Comparison of ENCODE assay signal across 9 mouse cellular contexts in the genomic region with DNA sequence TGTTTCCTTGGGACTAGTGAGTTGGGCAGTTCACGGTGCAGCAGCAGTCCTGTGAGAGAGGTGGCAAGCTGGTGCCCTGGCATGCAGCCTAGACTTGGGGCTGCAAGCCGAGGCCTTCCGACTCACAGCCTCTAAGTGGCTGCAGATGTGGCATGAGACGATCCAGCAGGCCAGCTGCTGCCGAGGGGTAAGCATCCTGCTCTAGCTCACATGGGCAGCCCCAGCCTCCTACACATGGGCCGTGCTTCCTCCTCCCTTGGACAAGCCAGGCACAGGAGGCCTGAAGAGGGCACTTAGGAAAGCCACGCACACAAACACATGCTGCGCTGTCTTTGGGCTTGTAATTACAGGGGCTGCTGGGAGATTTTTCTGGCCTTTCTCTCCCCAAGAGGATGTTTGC. TPM values are rescaled to one million over a fixed set of nuclear protein-coding genes. Genes with fewer than 3 reads are reported as not detected.
DNase-seq lines count a peak whose midpoint lies in the region; ATAC-seq and TF ChIP-seq lines count a peak whose summit lies in the region.
"Had no signal": no experiment of that assay in that cellular context is flagged by ENCODE, and none has a peak within 500 bp of the region (broad histone marks: within the 10 kb centered on the region; RNA-seq: fewer than 3 reads in every experiment).

No protein-coding gene starts in this region.

- no peaks in the 10 kb centered on the region for H3K27me3 ChIP-seq in lung, embryonic 14.5 days (ENCODE audit: insufficient read depth, low read length)
- no peaks in the 10 kb centered on the region for H3K27me3 ChIP-seq in embryonic facial prominence, embryonic 14.5 days (replicated peaks; ENCODE audit: control insufficient read depth, insufficient read depth, low read length)
- no peaks in the 10 kb centered on the region for H3K27me3 ChIP-seq in midbrain, postnatal 0 days (ENCODE audit: insufficient read depth, low read length)
- H3K27me3 ChIP-seq in cerebellum, adult 2 months (ENCODE audit: control insufficient read depth, insufficient read depth, low read length), result no peaks in the 10 kb centered on the region

- WGBS in lung, embryonic 14.5 days, result 15% methylated on average over 8 of the region's 8 CpGs
- WGBS in embryonic facial prominence, embryonic 14.5 days, result 8% methylated on average over 8 of the region's 8 CpGs
- 41% methylated on average over 8 of the region's 8 CpGs for WGBS in midbrain, postnatal 0 days
- WGBS in cerebellum, adult 2 months, result 10% methylated on average over 8 of the region's 8 CpGs

- H3K27ac ChIP-seq in lung, embryonic 14.5 days (ENCODE audit: low read depth), result no peak overlapping the region
- 0 out of 2 replicates have a peak overlapping the region, but pooled peaks have one; percentile 2 for H3K27ac ChIP-seq in embryonic facial prominence, embryonic 14.5 days (replicated peaks; ENCODE audit: low read depth, low read length)
- no peak overlapping the region for H3K27ac ChIP-seq in midbrain, postnatal 0 days (ENCODE audit: low read depth, low read length)
- no peak overlapping the region for H3K27ac ChIP-seq in cerebellum, adult 2 months (ENCODE audit: insufficient read depth, low read length)

- no peaks in the 10 kb centered on the region for H3K36me3 ChIP-seq in lung, embryonic 14.5 days (ENCODE audit: insufficient read depth)
- H3K36me3 ChIP-seq in embryonic facial prominence, embryonic 14.5 days (ENCODE audit: control insufficient read depth, insufficient read depth, low read length), result no peaks in the 10 kb centered on the region
- no peaks in the 10 kb centered on the region for H3K36me3 ChIP-seq in midbrain, postnatal 0 days (ENCODE audit: insufficient read depth, low read length)

- no peak overlapping the region for H3K4me3 ChIP-seq in lung, embryonic 14.5 days (ENCODE audit: low read depth, low read length)
- no peak overlapping the region for H3K4me3 ChIP-seq in embryonic facial prominence, embryonic 14.5 days (ENCODE audit: low read depth, low read length)
- H3K4me3 ChIP-seq in midbrain, postnatal 0 days (ENCODE audit: low read depth, low read length), result no peak overlapping the region
- H3K4me3 ChIP-seq in cerebellum, adult 2 months (replicated peaks; ENCODE audit: insufficient read depth, low read depth, low read length), result no peak overlapping the region

- H3K4me1 ChIP-seq in lung, embryonic 14.5 days (ENCODE audit: insufficient read depth), result 0 out of 2 replicates have a peak, but pooled peaks cover 4% of the 10 kb centered on the region
- H3K4me1 ChIP-seq in embryonic facial prominence, embryonic 14.5 days (ENCODE audit: control insufficient read depth, insufficient read depth, low read length), result peaks cover 39% of the 10 kb centered on the region
- no peaks in the 10 kb centered on the region for H3K4me1 ChIP-seq in midbrain, postnatal 0 days (ENCODE audit: insufficient read depth, low read length)
- H3K4me1 ChIP-seq in cerebellum, adult 2 months (ENCODE audit: control insufficient read depth, insufficient read depth, low read length), result no peaks in the 10 kb centered on the region

- H3K9ac ChIP-seq in lung, embryonic 14.5 days, result no peak overlapping the region; the same call in 1 of the 2 replicates
- H3K9ac ChIP-seq in embryonic facial prominence, embryonic 14.5 days (ENCODE audit: low read depth, low read length), result no peak overlapping the region; the same call in 1 of the 2 replicates
- no peak overlapping the region for H3K9ac ChIP-seq in midbrain, postnatal 0 days (replicated peaks; ENCODE audit: low read length, poor library complexity, severe bottlenecking)

- TF ChIP-seq CTCF in lung, embryonic 14.5 days (IDR thresholded peaks at IDR 0.05; ENCODE audit: low read depth), result no peak
- no peak for TF ChIP-seq CTCF in midbrain, postnatal 0 days (IDR thresholded peaks at IDR 0.05)
- TF ChIP-seq CTCF in cerebellum, adult 2 months (IDR thresholded peaks at IDR 0.05; ENCODE audit: borderline replicate concordance, insufficient read depth, low read depth, low read length), result no peak

- no peak for TF ChIP-seq POLR2A in cerebellum, adult 2 months (IDR thresholded peaks at IDR 0.05; ENCODE audit: borderline replicate concordance, insufficient read depth, low read length)

- intact Hi-C loops in heart, postnatal 14 days (cut with DNase I), result no loop called here

- H3K9me3 ChIP-seq in lung, embryonic 14.5 days (ENCODE audit: low read depth, low read length), result no peaks in the 10 kb centered on the region
- no peaks in the 10 kb centered on the region for H3K9me3 ChIP-seq in embryonic facial prominence, embryonic 14.5 days (ENCODE audit: control insufficient read depth, low read length)
- H3K9me3 ChIP-seq in midbrain, postnatal 0 days (ENCODE audit: low read length), result no peaks in the 10 kb centered on the region

- ATAC-seq in lung, embryonic 14.5 days (ENCODE audit: insufficient read depth), result peak; percentile 83; the same call in 1 of the 2 replicates
- peak; percentile 89 for ATAC-seq in embryonic facial prominence, embryonic 14.5 days (ENCODE audit: low read depth)
- ATAC-seq in midbrain, postnatal 0 days (ENCODE audit: low FRiP score), result no peak; the same call in 1 of the 2 replicates
- ATAC-seq in inflammation-experienced regulatory T-cells, adult 6 months, result no peak

- DNase-seq in lung, embryonic 14.5 days, result peak; percentile 68
- DNase-seq in lung, adult 18-20 months, result no peak
- peak; percentile 91 for DNase-seq in embryonic facial prominence, embryonic 14.5 days (ENCODE audit: low spot score)
- peak; percentile 13 to 33 for DNase-seq in heart, postnatal 14 days
- peak; percentile 74 for DNase-seq in midbrain, postnatal 0 days (ENCODE audit: low spot score)
- DNase-seq in adrenal gland, adult 18-20 months (ENCODE audit: low spot score in 2 of 2), result no peak
- DNase-seq in cerebellum, adult 2 months, result no peak

- no peak overlapping the region for H3K4me2 ChIP-seq in lung, embryonic 14.5 days
- H3K4me2 ChIP-seq in embryonic facial prominence, embryonic 14.5 days (ENCODE audit: low read depth, low read length), result no peak overlapping the region
- H3K4me2 ChIP-seq in midbrain, postnatal 0 days (ENCODE audit: low read depth, low read length, poor library complexity, severe bottlenecking), result no peak overlapping the region

RNA-seq across cellular contexts. Expression of gene Crabp1, which starts 23.2 kb away (rescaled TPM):
- 13.2 and 15.1 TPM in 2 replicates for polyA plus RNA-seq in lung, embryonic 14.5 days (2014; fragmentation: Nextera tagmentation; extraction: Ambion mirVana)
- 389 and 501 TPM in 2 replicates for polyA plus RNA-seq in embryonic facial prominence, embryonic 14.5 days (2014; fragmentation: Nextera tagmentation; extraction: Ambion mirVana)
- total RNA-seq in heart, postnatal 14 days (2021), result not detected
- 18.4 and 20.4 TPM in 2 replicates for total RNA-seq in midbrain, postnatal 0 days (2014; rRNA removed)
- polyA plus RNA-seq in midbrain, postnatal 0 days (2015; fragmentation: Nextera tagmentation; extraction: Ambion mirVana), result 26.3 and 33.1 TPM in 2 replicates
- not detected for polyA plus RNA-seq in inflammation-experienced regulatory T-cells, adult 6 months (2017; shearing (Covaris generic))
- total RNA-seq in adrenal gland, adult 18-20 months (2021), result 10 to 100 TPM in 1 of 2 experiments, 1 to 10 TPM in 1; 9.8 to 13.7 TPM
- 4.9 and 5.5 TPM in 2 replicates for polyA plus RNA-seq in cerebellum, adult 2 months (2012; rRNA removed)
- total RNA-seq: hematopoietic stem cell, adult 5-6 weeks had no signal

RNA-seq across cellular contexts. Expression of gene Wdr61, which starts 53.4 kb away (rescaled TPM):
- 148 and 156 TPM in 2 replicates for polyA plus RNA-seq in lung, embryonic 14.5 days (2014; fragmentation: Nextera tagmentation; extraction: Ambion mirVana)
- polyA plus RNA-seq in embryonic facial prominence, embryonic 14.5 days (2014; fragmentation: Nextera tagmentation; extraction: Ambion mirVana), result 143 and 154 TPM in 2 replicates
- 10 to 100 TPM; 32.7 to 34.7 TPM for total RNA-seq in heart, postnatal 14 days (2021)
- total RNA-seq in midbrain, postnatal 0 days (2014; rRNA removed), result 43.7 and 47.3 TPM in 2 replicates
- polyA plus RNA-seq in midbrain, postnatal 0 days (2015; fragmentation: Nextera tagmentation; extraction: Ambion mirVana), result 83.9 and 86.3 TPM in 2 replicates
- polyA plus RNA-seq in inflammation-experienced regulatory T-cells, adult 6 months (2017; shearing (Covaris generic)), result 100 to 1,000 TPM; 119 to 128 (median 127) TPM
- 10 to 100 TPM; 66.4 to 71.3 TPM for total RNA-seq in adrenal gland, adult 18-20 months (2021)
- 65.3 and 69.6 TPM in 2 replicates for polyA plus RNA-seq in cerebellum, adult 2 months (2012; rRNA removed)

Comparison
In these comparisons a context has a peak if more than half of its experiments do, and no peak if none do; other contexts are left out.
1. DNase-seq: peak in lung, embryonic 14.5 days (single experiment), embryonic facial prominence, embryonic 14.5 days (single experiment), heart, postnatal 14 days (2 of 2) and midbrain, postnatal 0 days (single experiment); none in lung, adult 18-20 months (0 of 2), adrenal gland, adult 18-20 months (0 of 2) and cerebellum, adult 2 months (0 of 2).
2. ATAC-seq: peak in lung, embryonic 14.5 days (single experiment) and embryonic facial prominence, embryonic 14.5 days (single experiment); none in midbrain, postnatal 0 days (single experiment) and inflammation-experienced regulatory T-cells, adult 6 months (single experiment).
3. RNA of gene Crabp1, which starts 23.2 kb away (polyA plus RNA-seq): 389 to 501 TPM in embryonic facial prominence, embryonic 14.5 days; 26.3 to 33.1 TPM in midbrain, postnatal 0 days, 13.2 to 15.1 TPM in lung, embryonic 14.5 days, 4.9 to 5.5 TPM in cerebellum, adult 2 months and not detected in inflammation-experienced regulatory T-cells, adult 6 months; every median in the first group is over 10 times any median in the second.